Mouse (Mus musculus): ENCODE results near the gene Med13l. TPM values are rescaled to one million over a fixed set of nuclear protein-coding genes. Genes with fewer than 3 reads are reported as not detected.

Med13l gene
- polyA plus RNA-seq, 1 experiment: 21.4 TPM

DNA sequence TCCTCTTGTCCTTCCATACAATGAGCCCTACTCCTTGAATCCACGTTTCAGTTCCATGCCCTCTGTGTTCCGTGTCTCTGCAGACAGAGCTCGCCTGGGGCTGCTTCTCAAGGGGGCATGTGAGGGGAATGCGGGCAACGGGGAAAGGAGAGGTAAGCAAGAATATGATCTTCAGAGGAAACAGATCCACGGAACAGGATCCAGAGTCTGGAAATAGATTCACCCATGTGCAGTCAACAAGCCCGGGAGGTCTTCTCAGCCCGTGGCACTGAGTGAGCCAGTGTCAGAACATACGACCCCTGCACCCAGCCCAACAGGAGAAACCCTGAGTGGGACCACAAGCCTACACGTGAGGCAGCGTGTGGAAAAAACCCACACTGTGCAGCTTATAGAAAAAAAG, 228.7 kb downstream of the Med13l start:
- no peak overlapping the region for H3K4me3 ChIP-seq (replicated peaks; ENCODE audit: extremely low read depth, low read depth, low read length)
- no peaks in the 10 kb centered on the region for H3K4me1 ChIP-seq (ENCODE audit: control insufficient read depth, insufficient read depth, low read length)
- DNase-seq: no peak
- 84% methylated on average over 11 of the region's 11 CpGs for WGBS
- TF ChIP-seq POLR2A (IDR thresholded peaks at IDR 0.05; ENCODE audit: borderline replicate concordance, extremely low read depth, low read depth, low read length) (no peak), CTCF (IDR thresholded peaks at IDR 0.05; ENCODE audit: insufficient read depth, low read length) (no peak)

DNA sequence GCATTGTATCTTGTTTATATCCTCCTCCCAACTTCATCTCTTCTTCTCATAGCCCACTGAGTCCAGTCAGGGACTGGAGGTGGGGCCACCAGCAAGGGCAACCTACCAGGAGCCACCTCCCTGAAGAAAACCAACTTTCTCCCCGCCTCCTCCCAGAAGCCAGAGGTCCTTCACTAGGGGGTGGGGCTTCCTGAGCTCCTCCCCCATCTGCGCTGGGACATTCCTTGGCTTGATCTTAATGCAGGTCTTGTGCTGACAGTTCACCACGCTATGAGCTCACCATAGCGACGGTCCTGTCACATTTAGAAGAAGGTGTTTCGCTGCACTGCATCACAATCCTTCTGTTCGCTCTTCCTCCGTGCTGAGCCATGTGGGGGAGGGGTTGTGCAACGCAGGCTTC, 229.3 kb downstream of the Med13l start:
- Histone ChIP-seq H3K4me1 (ENCODE audit: control insufficient read depth, insufficient read depth, low read length) (no peaks in the 10 kb centered on the region), H3K4me3 (replicated peaks; ENCODE audit: extremely low read depth, low read depth, low read length) (no peak overlapping the region)
- DNase-seq: no peak
- no peak for TF ChIP-seq CTCF (IDR thresholded peaks at IDR 0.05; ENCODE audit: insufficient read depth, low read length)
- TF ChIP-seq POLR2A (IDR thresholded peaks at IDR 0.05; ENCODE audit: borderline replicate concordance, extremely low read depth, low read depth, low read length): no peak
- WGBS: 73% methylated on average over 9 of the region's 9 CpGs

DNA sequence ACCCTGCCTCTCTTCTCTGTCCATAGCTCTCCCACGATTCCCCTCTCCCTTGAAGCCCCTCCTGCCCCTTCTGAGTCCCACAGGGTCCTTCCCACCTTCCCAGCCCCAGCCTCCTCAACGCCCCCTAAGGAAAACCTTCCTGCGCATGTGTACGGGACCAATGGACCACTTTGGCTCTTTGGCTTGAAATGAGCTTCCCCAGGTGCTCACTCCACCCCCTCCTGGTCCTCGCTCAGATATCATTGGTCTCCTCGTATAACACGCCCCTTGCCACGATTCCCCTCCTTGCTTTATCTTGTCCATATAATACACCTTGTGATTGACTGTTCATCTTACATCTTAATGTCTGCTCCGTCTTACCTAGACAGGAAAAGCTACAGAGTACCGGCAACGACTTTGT, 237.3 kb downstream of the Med13l start:
- no peaks in the 10 kb centered on the region for H3K4me1 ChIP-seq (ENCODE audit: control insufficient read depth, insufficient read depth, low read length)
- no peak for DNase-seq
- WGBS: 91% methylated on average over 11 of the region's 11 CpGs
- H3K4me3 ChIP-seq (replicated peaks; ENCODE audit: extremely low read depth, low read depth, low read length): no peak overlapping the region
- no peak for TF ChIP-seq POLR2A (IDR thresholded peaks at IDR 0.05; ENCODE audit: borderline replicate concordance, extremely low read depth, low read depth, low read length)
- TF ChIP-seq CTCF (IDR thresholded peaks at IDR 0.05; ENCODE audit: insufficient read depth, low read length): no peak

DNA sequence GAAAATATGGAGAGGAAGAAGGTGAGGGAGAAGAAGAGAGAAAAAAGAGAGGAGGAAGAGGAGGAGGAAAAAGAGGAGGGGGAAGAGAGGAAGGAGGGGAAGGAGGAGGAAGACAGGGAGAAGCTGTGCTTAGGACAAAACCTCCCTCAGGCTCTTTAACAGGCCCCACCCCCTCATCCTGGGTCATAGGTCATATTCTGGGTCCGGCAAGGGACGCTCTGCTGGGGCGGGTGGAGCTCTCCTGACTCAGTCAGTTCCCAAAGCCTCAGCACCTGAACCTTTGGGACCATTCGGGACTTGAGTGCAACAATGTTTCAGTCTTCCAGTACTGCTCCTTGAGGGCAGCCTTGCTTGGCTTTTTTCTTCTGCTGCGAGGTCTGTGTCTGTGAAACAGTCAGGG, 241.1 kb downstream of the Med13l start:
- 52% methylated on average over 5 of the region's 5 CpGs for WGBS
- H3K4me3 ChIP-seq (replicated peaks; ENCODE audit: extremely low read depth, low read depth, low read length): no peak overlapping the region
- DNase-seq: no peak
- H3K4me1 ChIP-seq (ENCODE audit: control insufficient read depth, insufficient read depth, low read length): no peaks in the 10 kb centered on the region
- no peak for TF ChIP-seq CTCF (IDR thresholded peaks at IDR 0.05; ENCODE audit: insufficient read depth, low read length)
- TF ChIP-seq POLR2A (IDR thresholded peaks at IDR 0.05; ENCODE audit: borderline replicate concordance, extremely low read depth, low read depth, low read length): no peak

DNA sequence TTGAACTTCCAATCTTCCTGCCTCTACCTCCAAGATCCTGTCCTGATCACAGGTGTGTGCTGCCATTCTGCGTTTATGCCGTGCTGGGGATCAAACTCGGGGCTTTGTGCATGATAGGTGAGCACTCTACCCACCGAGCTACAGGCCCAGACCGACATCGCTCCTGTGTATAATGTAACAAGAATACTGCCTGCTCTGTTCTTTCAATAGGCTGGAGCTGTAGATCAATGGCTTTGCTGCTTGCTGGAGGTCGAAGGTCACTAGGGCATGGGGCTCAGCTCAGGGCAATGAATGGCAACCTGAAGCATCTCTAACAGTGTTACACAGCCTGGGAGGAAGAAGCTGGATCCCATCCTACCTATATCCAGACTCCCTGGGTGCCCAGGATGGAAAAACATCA, 241.6 kb downstream of the Med13l start:
- H3K4me3 ChIP-seq (replicated peaks; ENCODE audit: extremely low read depth, low read depth, low read length): no peak overlapping the region
- H3K4me1 ChIP-seq (ENCODE audit: control insufficient read depth, insufficient read depth, low read length): no peaks in the 10 kb centered on the region
- DNase-seq: no peak
- TF ChIP-seq CTCF (IDR thresholded peaks at IDR 0.05; ENCODE audit: insufficient read depth, low read length) (no peak), POLR2A (IDR thresholded peaks at IDR 0.05; ENCODE audit: borderline replicate concordance, extremely low read depth, low read depth, low read length) (no peak)
- 92% methylated on average over 7 of the region's 7 CpGs for WGBS

DNA sequence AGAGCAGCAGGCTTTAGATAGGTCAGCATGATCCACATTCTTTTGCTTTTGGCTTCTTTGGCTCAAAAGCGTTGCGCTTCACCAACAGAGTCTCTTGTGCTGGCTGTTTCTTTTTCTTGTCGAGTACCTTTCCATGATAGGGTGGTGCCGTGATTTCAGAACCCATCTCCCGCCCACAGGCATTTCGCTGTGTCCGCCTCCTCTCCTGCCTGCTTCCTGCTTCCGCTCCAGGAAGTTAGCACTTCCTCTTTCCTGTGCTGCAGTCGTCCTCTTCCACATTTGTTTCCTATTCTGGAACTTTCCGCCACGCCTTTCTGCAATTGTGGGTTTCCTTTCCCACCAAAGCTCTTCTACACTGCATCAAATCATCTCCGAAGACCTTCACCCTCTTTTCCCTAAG, 248.5 kb downstream of the Med13l start:
- no peak for DNase-seq
- 62% methylated on average over 12 of the region's 12 CpGs for WGBS

DNA sequence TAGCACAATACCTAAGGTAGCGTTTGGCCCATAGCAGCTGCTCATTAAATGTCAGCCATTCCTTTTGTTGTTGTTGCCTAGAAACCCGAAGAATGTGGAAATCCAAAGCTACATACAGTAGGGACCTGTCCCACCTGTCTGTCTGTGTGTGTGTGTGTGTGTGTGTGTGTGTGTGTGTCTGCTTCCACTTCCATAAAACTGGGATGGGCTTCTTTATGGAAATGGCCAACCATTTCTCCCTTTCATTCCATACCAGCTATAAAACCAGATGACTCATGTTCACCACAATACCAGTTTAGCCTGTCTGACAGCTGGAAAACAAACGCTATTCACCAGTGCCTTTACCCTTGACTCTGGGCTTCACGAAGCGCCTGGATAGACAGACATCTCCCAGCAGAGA, 249.1 kb downstream of the Med13l start:
- DNase-seq: no peak
- Histone ChIP-seq H3K4me3 (replicated peaks; ENCODE audit: extremely low read depth, low read depth, low read length) (no peak overlapping the region), H3K4me1 (ENCODE audit: control insufficient read depth, insufficient read depth, low read length) (no peaks in the 10 kb centered on the region)
- TF ChIP-seq CTCF (IDR thresholded peaks at IDR 0.05; ENCODE audit: insufficient read depth, low read length) (no peak), POLR2A (IDR thresholded peaks at IDR 0.05; ENCODE audit: borderline replicate concordance, extremely low read depth, low read depth, low read length) (no peak)
- WGBS: 64% methylated on average over 5 of the region's 5 CpGs

More for the DNA sequence above, 248.5 kb downstream of the Med13l start:
- H3K4me1 ChIP-seq (ENCODE audit: control insufficient read depth, insufficient read depth, low read length): no peaks in the 10 kb centered on the region
- TF ChIP-seq CTCF (IDR thresholded peaks at IDR 0.05; ENCODE audit: insufficient read depth, low read length): no peak
- TF ChIP-seq POLR2A (IDR thresholded peaks at IDR 0.05; ENCODE audit: borderline replicate concordance, extremely low read depth, low read depth, low read length): no peak
- H3K4me3 ChIP-seq (replicated peaks; ENCODE audit: extremely low read depth, low read depth, low read length): no peak overlapping the region

DNA sequence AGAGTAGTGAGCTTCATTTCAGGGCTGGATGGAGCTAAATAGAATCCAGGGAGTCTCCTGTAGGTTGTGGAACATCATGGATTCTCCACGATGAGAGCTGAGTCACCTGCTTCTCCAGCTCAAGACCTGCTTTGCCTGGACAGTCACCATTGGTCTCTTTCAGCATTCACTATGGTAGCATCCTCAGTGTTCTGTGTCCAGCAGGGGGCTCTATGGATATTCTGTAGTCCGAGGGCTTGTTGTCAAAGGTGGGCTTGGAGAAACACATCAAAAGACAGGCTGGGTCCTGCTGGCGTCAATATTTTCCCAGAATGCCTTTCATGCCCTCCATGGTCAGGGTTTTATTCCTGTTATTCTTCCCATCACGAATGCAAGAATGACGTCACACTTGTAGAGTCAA, 251.2 kb downstream of the Med13l start:
- whole genome bisulfite sequencing: 42% methylated on average over 5 of the region's 5 CpGs
- no peak for DNase-seq
- TF ChIP-seq CTCF (IDR thresholded peaks at IDR 0.05; ENCODE audit: insufficient read depth, low read length): no peak
- no peak for TF ChIP-seq POLR2A (IDR thresholded peaks at IDR 0.05; ENCODE audit: borderline replicate concordance, extremely low read depth, low read depth, low read length)
- Histone ChIP-seq H3K4me1 (ENCODE audit: control insufficient read depth, insufficient read depth, low read length) (no peaks in the 10 kb centered on the region), H3K4me3 (replicated peaks; ENCODE audit: extremely low read depth, low read depth, low read length) (no peak overlapping the region)

DNA sequence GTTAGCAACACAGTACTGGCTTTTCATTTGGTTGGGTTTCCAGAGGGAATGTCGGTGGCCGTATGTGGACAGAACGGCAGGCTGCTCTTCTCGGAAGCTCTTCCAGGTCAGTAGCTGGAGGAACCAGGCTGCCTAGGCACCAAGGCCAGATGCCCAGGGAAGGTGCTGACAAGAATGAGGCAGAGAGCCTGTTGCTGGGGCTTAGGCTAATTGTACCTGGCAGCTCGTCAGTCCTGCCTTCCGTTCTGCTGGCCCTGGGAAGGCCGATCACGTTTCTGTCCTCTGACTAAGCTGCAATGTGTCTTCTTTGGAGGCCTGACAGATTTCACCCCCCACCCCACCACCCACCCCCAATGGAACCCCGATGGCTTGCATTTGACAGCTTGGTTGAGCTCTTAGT, 251.9 kb downstream of the Med13l start:
- Histone ChIP-seq H3K4me1 (ENCODE audit: control insufficient read depth, insufficient read depth, low read length) (no peaks in the 10 kb centered on the region), H3K4me3 (replicated peaks; ENCODE audit: extremely low read depth, low read depth, low read length) (no peak overlapping the region)
- WGBS: 79% methylated on average over 9 of the region's 9 CpGs
- no peak for TF ChIP-seq CTCF (IDR thresholded peaks at IDR 0.05; ENCODE audit: insufficient read depth, low read length)
- no peak for TF ChIP-seq POLR2A (IDR thresholded peaks at IDR 0.05; ENCODE audit: borderline replicate concordance, extremely low read depth, low read depth, low read length)
- no peak for DNase-seq

DNA sequence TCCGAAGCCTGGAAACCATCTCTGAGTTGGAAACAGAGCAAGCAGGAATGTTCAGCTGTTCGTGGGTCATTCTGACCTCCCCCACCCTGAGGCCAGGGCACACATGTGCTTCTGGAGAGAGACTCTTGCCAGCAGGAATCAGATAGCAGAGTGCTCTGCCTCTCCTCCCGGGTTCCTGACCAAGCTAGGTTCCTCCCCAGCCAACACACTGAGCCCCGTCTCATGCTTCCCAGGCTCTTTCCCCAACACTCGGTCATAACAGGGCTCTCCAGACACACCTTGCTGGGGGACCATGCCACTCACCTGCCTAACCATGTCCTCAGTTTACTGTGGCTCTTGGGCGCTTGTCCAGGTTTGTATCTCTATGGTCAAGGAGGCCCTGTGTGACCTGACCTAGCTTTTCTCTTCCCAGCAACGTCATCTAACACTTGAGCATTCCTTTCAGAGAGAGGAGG, 252.5 kb downstream of the Med13l start:
- no peak for DNase-seq
- H3K4me3 ChIP-seq (replicated peaks; ENCODE audit: extremely low read depth, low read depth, low read length): no peak overlapping the region
- TF ChIP-seq CTCF (IDR thresholded peaks at IDR 0.05; ENCODE audit: insufficient read depth, low read length) (no peak), POLR2A (IDR thresholded peaks at IDR 0.05; ENCODE audit: borderline replicate concordance, extremely low read depth, low read depth, low read length) (no peak)
- WGBS: 59% methylated on average over 7 of the region's 7 CpGs
- no peaks in the 10 kb centered on the region for H3K4me1 ChIP-seq (ENCODE audit: control insufficient read depth, insufficient read depth, low read length)
